Mouse (Mus musculus): ENCODE data around the gene Syne3. TPM values are rescaled to one million over a fixed set of nuclear protein-coding genes. Genes with fewer than 3 reads are reported as not detected.

The Syne3 gene
- total and polyA plus RNA-seq, 3 experiments = 4.9 to 10.7 TPM; not detected in 1

DNA sequence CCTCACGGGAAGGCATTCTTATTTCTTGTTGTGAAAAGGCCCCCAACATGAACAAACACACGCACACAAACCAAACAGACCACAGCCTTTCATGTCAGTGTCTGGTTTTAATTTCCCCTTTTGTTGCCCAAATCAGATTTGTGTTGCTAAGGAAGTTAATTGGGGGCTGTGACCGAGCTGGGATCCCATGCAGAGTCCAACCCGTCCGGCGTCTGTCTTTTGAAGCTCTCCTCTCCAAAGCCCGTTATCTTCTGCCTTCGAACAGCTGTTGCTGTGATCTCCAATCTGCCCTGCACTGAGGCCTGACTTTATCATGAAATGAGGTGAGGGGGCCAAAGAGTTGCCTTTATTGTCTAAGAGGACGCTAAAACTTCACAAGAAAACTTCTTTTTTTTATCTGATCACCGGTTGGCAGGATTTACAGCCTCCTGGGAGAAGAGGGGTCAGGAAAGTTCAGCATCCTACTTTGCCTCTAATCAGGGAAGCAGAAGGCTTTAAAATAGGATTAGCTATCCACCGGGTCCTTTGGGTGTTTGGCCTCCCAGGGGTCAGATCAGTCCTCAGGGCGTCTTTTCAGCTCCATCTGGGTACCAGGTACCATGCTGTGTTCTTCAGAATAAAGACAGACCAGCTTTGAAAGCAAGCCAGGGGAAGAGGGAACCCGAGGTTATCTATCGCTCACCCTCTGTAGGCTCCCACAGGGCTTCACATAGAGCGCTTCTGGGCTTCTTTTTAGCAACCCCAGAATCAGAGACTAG, 101.4 kb downstream of the Syne3 start:
- Histone ChIP-seq H3K9ac (ENCODE audit: control insufficient read depth, low read depth, low read length, poor library complexity, severe bottlenecking) (no peak overlapping the region), H3K36me3 (ENCODE audit: control insufficient read depth in 1 of 2, insufficient read depth in 2 of 2, low read length in 2 of 2) (no peaks in the 10 kb centered on the region), H3K4me3 (ENCODE audit: control insufficient read depth in 1 of 2, insufficient read depth in 1 of 2, low read depth in 2 of 2, low read length in 2 of 2) (no peak overlapping the region), H3K4me1 (ENCODE audit: control insufficient read depth in 1 of 2, insufficient read depth in 2 of 2, low read length in 2 of 2) (no peaks in the 10 kb centered on the region), H3K79me2 (ENCODE audit: control insufficient read depth, insufficient read depth, low read length, poor library complexity) (no peaks in the 10 kb centered on the region), H3K9me3 (replicated peaks; ENCODE audit: insufficient read depth, low read length) (no peaks in the 10 kb centered on the region), H3K27ac (ENCODE audit: control insufficient read depth, low read depth, low read length) (no peak overlapping the region), H3K27me3 (ENCODE audit: control insufficient read depth in 1 of 2, insufficient read depth in 2 of 2, low read length in 2 of 2) (no peaks in the 10 kb centered on the region)
- peak; percentile 53 for DNase-seq (ENCODE audit: low read depth, low spot score)
- no peak for TF ChIP-seq ZMIZ1 (IDR thresholded peaks at IDR 0.05; ENCODE audit: low read depth, low read length)
- no peak for TF ChIP-seq E2F4 (IDR thresholded peaks at IDR 0.05; ENCODE audit: borderline replicate concordance, low read depth, low read length)
- no peak for TF ChIP-seq NELFE (IDR thresholded peaks at IDR 0.05; ENCODE audit: low read depth, low read length)
- TF ChIP-seq ETS1 (IDR thresholded peaks at IDR 0.05; ENCODE audit: low read depth, low read length) = peak; percentile 40; the same call in 1 of the 2 replicates
- no peak for TF ChIP-seq POLR2AphosphoS5 (IDR thresholded peaks at IDR 0.05; ENCODE audit: borderline replicate concordance, low read depth, low read length)
- TF ChIP-seq CHD1 (IDR thresholded peaks at IDR 0.05; ENCODE audit: low read depth, low read length) = no peak
- TF ChIP-seq CTCF (IDR thresholded peaks at IDR 0.05 in 2 of 3, conservative IDR thresholded peaks at IDR 0.05 in 1 of 3; ENCODE audit: control insufficient read depth in 1 of 3, insufficient read depth in 1 of 3, low read depth in 2 of 3, low read length in 3 of 3, poor library complexity in 1 of 3, severe bottlenecking in 1 of 3) = no peak
- TF ChIP-seq TBP (IDR thresholded peaks at IDR 0.05; ENCODE audit: low read depth, low read length) = peak; percentile 62; the same call in 1 of the 2 replicates
- TF ChIP-seq ELF1 (IDR thresholded peaks at IDR 0.05; ENCODE audit: low read depth, low read length) = no peak
- no peak for TF ChIP-seq MYC (IDR thresholded peaks at IDR 0.05; ENCODE audit: low read depth, low read length)
- no peak for TF ChIP-seq ZC3H11A (IDR thresholded peaks at IDR 0.05; ENCODE audit: low read depth, low read length)
- TF ChIP-seq TAL1 (IDR thresholded peaks at IDR 0.05; ENCODE audit: low read length) = no peak
- 0 out of 2 replicates have a peak, but pooled peaks have one; percentile 37 for TF ChIP-seq GATA1 (IDR thresholded peaks at IDR 0.05; ENCODE audit: low read depth, low read length)

GRCm38 (mm10) chr12:104907133-104907532, 102.5 kb downstream of the Syne3 start:
- H3K27ac ChIP-seq (ENCODE audit: control insufficient read depth, low read depth, low read length) = no peak overlapping the region
- no peaks in the 10 kb centered on the region for H3K9me3 ChIP-seq (replicated peaks; ENCODE audit: insufficient read depth, low read length)

More at GRCm38 (mm10) chr12:104907133-104907532, 102.5 kb downstream of the Syne3 start:
- H3K4me1 ChIP-seq (ENCODE audit: control insufficient read depth in 1 of 2, insufficient read depth in 2 of 2, low read length in 2 of 2) = no peaks in the 10 kb centered on the region
- no peaks in the 10 kb centered on the region for H3K27me3 ChIP-seq (ENCODE audit: control insufficient read depth in 1 of 2, insufficient read depth in 2 of 2, low read length in 2 of 2)
- H3K79me2 ChIP-seq (ENCODE audit: control insufficient read depth, insufficient read depth, low read length, poor library complexity) = no peaks in the 10 kb centered on the region
- H3K9ac ChIP-seq (ENCODE audit: control insufficient read depth, low read depth, low read length, poor library complexity, severe bottlenecking) = no peak overlapping the region
- TF ChIP-seq USF1 (IDR thresholded peaks at IDR 0.05; ENCODE audit: low read depth, low read length) (no peak), POLR2AphosphoS2 (IDR thresholded peaks at IDR 0.05; ENCODE audit: low read length) (no peak), NELFE (IDR thresholded peaks at IDR 0.05; ENCODE audit: low read depth, low read length) (no peak), USF2 (IDR thresholded peaks at IDR 0.05; ENCODE audit: borderline replicate concordance in 1 of 2, insufficient read depth in 1 of 2, low read depth in 1 of 2, low read length in 2 of 2) (no peak), ZKSCAN1 (IDR thresholded peaks at IDR 0.05; ENCODE audit: low read depth, low read length) (no peak), SMC3 (IDR thresholded peaks at IDR 0.05; ENCODE audit: low read depth, low read length) (no peak), MYC (IDR thresholded peaks at IDR 0.05; ENCODE audit: low read depth, low read length) (no peak), HCFC1 (IDR thresholded peaks at IDR 0.05; ENCODE audit: low read depth, low read length) (no peak), CHD2 (IDR thresholded peaks at IDR 0.05; ENCODE audit: low read length) (no peak)
- peak; percentile 34 for DNase-seq (ENCODE audit: low read depth, low spot score)
- no peak overlapping the region for H3K4me3 ChIP-seq (ENCODE audit: control insufficient read depth in 1 of 2, insufficient read depth in 1 of 2, low read depth in 2 of 2, low read length in 2 of 2)
- no peaks in the 10 kb centered on the region for H3K36me3 ChIP-seq (ENCODE audit: control insufficient read depth in 1 of 2, insufficient read depth in 2 of 2, low read length in 2 of 2)
